Mouse (Mus musculus) T-cell, adult 2 months (primary cell): ENCODE results near the gene Ndrg2.
"Not testable (repeated sequence)": the region's sequence is repeated elsewhere in the genome, so short reads cannot be mapped to it uniquely, and the experiment has no call there.

ENCODE experiments used
- DNase-seq: peaks from one replicate; pipeline ENCODE4 v3.0.0; 2022; ENCODE audit warnings: low spot score

Gene Ndrg2

GRCm38 (mm10) chr14:51877517-51877916 is 36.4 kb downstream of the Ndrg2 start:
- no peak for DNase-seq

GRCm38 (mm10) chr14:51871741-51872140 is 42.2 kb downstream of the Ndrg2 start:
- DNase-seq = no peak

- DNase-seq = no peak
Observed at GRCm38 (mm10) chr14:51870756-51871155, 43.2 kb downstream of the Ndrg2 start.

- not testable (repeated sequence) for DNase-seq
Observed at GRCm38 (mm10) chr14:51863603-51864002, 50.4 kb downstream of the Ndrg2 start.

GRCm38 (mm10) chr14:51855280-51855679 is 58.7 kb downstream of the Ndrg2 start:
- DNase-seq = not testable (repeated sequence)
